Mouse (Mus musculus): Measurements from ENCODE around the gene Pitpnm3. TPM values are rescaled to one million over a fixed set of nuclear protein-coding genes. Genes with fewer than 3 reads are reported as not detected.

Pitpnm3 gene
- total RNA-seq, 2 experiments from 2014 or later: 74.9 to 83.2 TPM

GRCm38 (mm10) chr11:72060416-72060815 is 75.2 kb downstream of the Pitpnm3 start:
- DNase-seq (ENCODE audit: low spot score in 2 of 2): no peak
- intact Hi-C loops (cut with DNase I): no loop called here

GRCm38 (mm10) chr11:72057166-72057565 is 78.4 kb downstream of the Pitpnm3 start:
- intact Hi-C loops (cut with DNase I): no loop called here

GRCm38 (mm10) chr11:72055176-72055575 is 80.4 kb downstream of the Pitpnm3 start:
- intact Hi-C loops (cut with DNase I): no loop called here

More at GRCm38 (mm10) chr11:72057166-72057565, 78.4 kb downstream of the Pitpnm3 start:
- no peak for DNase-seq (ENCODE audit: low spot score in 2 of 2)

GRCm38 (mm10) chr11:72052636-72053035 is 82.9 kb downstream of the Pitpnm3 start:
- DNase-seq (ENCODE audit: low spot score in 2 of 2): peak; percentile 60 to 69
- intact Hi-C loops (cut with DNase I): loop anchor here (2.0 to 5.0 kb wide), 3 partner anchors 82 to 155 kb away; partner anchors contain the start of genes 4933427D14Rik, Gm43951, Pitpnm3 and Txndc17

More at GRCm38 (mm10) chr11:72055176-72055575, 80.4 kb downstream of the Pitpnm3 start:
- DNase-seq (ENCODE audit: low spot score in 2 of 2): no peak

- DNase-seq (ENCODE audit: low spot score in 2 of 2): no peak
- intact Hi-C loops (cut with DNase I): loop anchor here (2.0 to 5.0 kb wide), 3 partner anchors 83 to 155 kb away; partner anchors contain the start of genes 4933427D14Rik, Gm43951, Pitpnm3 and Txndc17
Observed at GRCm38 (mm10) chr11:72052221-72052620, 83.4 kb downstream of the Pitpnm3 start.

- intact Hi-C loops (cut with DNase I): loop anchor here (5.0 kb wide), 2 partner anchors 106 to 156 kb away; partner anchors contain the start of genes 4933427D14Rik, Gm43951 and Txndc17
Observed at GRCm38 (mm10) chr11:72050895-72051858, 84.4 kb downstream of the Pitpnm3 start.

GRCm38 (mm10) chr11:72050168-72050894 is 85.2 kb downstream of the Pitpnm3 start:
- no peak for DNase-seq (ENCODE audit: low spot score in 2 of 2)
- intact Hi-C loops (cut with DNase I): loop anchor here (5.0 kb wide), 2 partner anchors 107 to 157 kb away; partner anchors contain the start of genes 4933427D14Rik, Gm43951 and Txndc17

More at GRCm38 (mm10) chr11:72050895-72051858, 84.4 kb downstream of the Pitpnm3 start:
- peak; percentile 73 to 79 for DNase-seq (ENCODE audit: low spot score in 2 of 2)

- intact Hi-C loops (cut with DNase I): no loop called here
- DNase-seq (ENCODE audit: low spot score in 2 of 2): no peak
Observed at GRCm38 (mm10) chr11:72049171-72049759, 86.3 kb downstream of the Pitpnm3 start.

- DNase-seq (ENCODE audit: low spot score in 2 of 2): no peak
- intact Hi-C loops (cut with DNase I): no loop called here
Observed at GRCm38 (mm10) chr11:72048730-72049129, 86.8 kb downstream of the Pitpnm3 start.

GRCm38 (mm10) chr11:72044231-72044630 is 91.3 kb downstream of the Pitpnm3 start:
- intact Hi-C loops (cut with DNase I): no loop called here
- no peak for DNase-seq (ENCODE audit: low spot score in 2 of 2)

GRCm38 (mm10) chr11:72042631-72043030 is 92.9 kb downstream of the Pitpnm3 start:
- DNase-seq (ENCODE audit: low spot score in 2 of 2): no peak
- intact Hi-C loops (cut with DNase I): no loop called here

- intact Hi-C loops (cut with DNase I): no loop called here
- DNase-seq (ENCODE audit: low spot score in 2 of 2): peak; percentile 68 to 77
Observed at GRCm38 (mm10) chr11:72041768-72042607, 93.6 kb downstream of the Pitpnm3 start, which contains the start of gene Pimreg. TSS of gene Pimreg (plus strand) at chr11:72042032.

- DNase-seq (ENCODE audit: low spot score in 2 of 2): no peak
- intact Hi-C loops (cut with DNase I): no loop called here
Observed at GRCm38 (mm10) chr11:72041290-72041767, 94.2 kb downstream of the Pitpnm3 start.

GRCm38 (mm10) chr11:72039599-72040386 is 95.8 kb downstream of the Pitpnm3 start:
- intact Hi-C loops (cut with DNase I): no loop called here
- no peak for DNase-seq (ENCODE audit: low spot score in 2 of 2)

GRCm38 (mm10) chr11:72037996-72038395 is 97.6 kb downstream of the Pitpnm3 start:
- DNase-seq (ENCODE audit: low spot score in 2 of 2): peak; percentile 60 to 77
- intact Hi-C loops (cut with DNase I): loop anchor here (2.0 kb wide), 1 partner anchor 691 kb away; no protein-coding TSS in a partner anchor

GRCm38 (mm10) chr11:72037409-72037808 is 98.2 kb downstream of the Pitpnm3 start, which contains the start of gene Aipl1:
TSS of gene Aipl1 (minus strand) at chr11:72037509.
- no peak for DNase-seq (ENCODE audit: low spot score in 2 of 2)
- intact Hi-C loops (cut with DNase I): loop anchor here (2.0 kb wide), 1 partner anchor 691 kb away; no protein-coding TSS in a partner anchor

GRCm38 (mm10) chr11:72032589-72032988 is 103.0 kb downstream of the Pitpnm3 start:
- intact Hi-C loops (cut with DNase I): no loop called here
- DNase-seq (ENCODE audit: low spot score in 2 of 2): no peak
